Mouse (Mus musculus) stomach, embryonic 14.5 days (tissue): ENCODE measurements around the gene Gm2888. TPM values are rescaled to one million over a fixed set of nuclear protein-coding genes. Genes with fewer than 3 reads are reported as not detected.
"Not testable (repeated sequence)": the region's sequence is repeated elsewhere in the genome, so short reads cannot be mapped to it uniquely, and the experiment has no call there.

Source experiments
- ATAC-seq: fragments of 200-750 bp; cut with Nextera tagmentation; 2 replicates; pipeline ENCODE4 v1.8.0; 2017; ENCODE audit warnings: low read depth, moderate TSS enrichment; ENCODE audit not compliant: insufficient number of reproducible peaks, insufficient read depth, low FRiP score
- H3K27ac ChIP-seq: fragments of 300-500 bp; sonication (generic); 2 replicates; pipeline ENCODE4 v1.5.1; 2014; ENCODE audit warnings: mild to moderate bottlenecking, low read length, moderate library complexity, mixed read lengths
- H3K27me3 ChIP-seq: fragments of 300-500 bp; sonication (generic); 2 replicates; pipeline ENCODE4 v1.6.1; 2014; ENCODE audit warnings: low read length, control low read depth, mixed read lengths; ENCODE audit not compliant: control insufficient read depth, insufficient read depth
- H3K36me3 ChIP-seq: fragments of 300-500 bp; sonication (generic); 2 replicates; pipeline ENCODE4 v1.6.1; 2014; ENCODE audit warnings: mild to moderate bottlenecking, control low read depth, low read length, moderate library complexity, mixed read lengths; ENCODE audit not compliant: control insufficient read depth, insufficient read depth
- H3K4me1 ChIP-seq: fragments of 300-500 bp; sonication (generic); 2 replicates; pipeline ENCODE4 v1.6.1; 2014; ENCODE audit warnings: low read length, control low read depth, mixed read lengths; ENCODE audit not compliant: control insufficient read depth, insufficient read depth
- H3K4me2 ChIP-seq: fragments of 300-500 bp; sonication (generic); replicated peaks from 2 replicates; pipeline ENCODE4 v1.6.1; 2014; ENCODE audit warnings: low read depth, low read length, control low read depth
- H3K4me3 ChIP-seq: fragments of 300-500 bp; sonication (generic); 2 replicates; pipeline ENCODE4 v1.5.1; 2014; ENCODE audit warnings: low read depth, low read length, control low read depth
- H3K9ac ChIP-seq: fragments of 300-500 bp; sonication (generic); replicated peaks from 2 replicates; pipeline ENCODE4 v1.6.1; 2014; ENCODE audit warnings: low read depth, mild to moderate bottlenecking, control low read depth, low read length, moderate library complexity, mixed read lengths
- H3K9me3 ChIP-seq: fragments of 300-500 bp; sonication (generic); 2 replicates; pipeline ENCODE4 v1.6.1; 2016; ENCODE audit warnings: low read depth, low read length, control low read depth; ENCODE audit not compliant: control insufficient read depth
- WGBS: fragments of 180-500 bp; shearing (Covaris S2); extraction: QIAGEN DNeasy Blood & Tissue Kit; methylation state at CpG from one replicate; pipeline ENCODE4 v1.1.7; 2014; 5-methylcytosine and 5-hydroxymethylcytosine counted together
- polyA plus RNA-seq: library from polyadenylated mRNA; unstranded; fragments of >200 nt; fragmentation: Nextera tagmentation; extraction: Ambion mirVana; gene quantifications from 2 replicates; pipeline ENCODE4 v1.2.1, GENCODE M21; 2014

The Gm2888 gene
- not detected in 2 replicates for polyA plus RNA-seq

DNA sequence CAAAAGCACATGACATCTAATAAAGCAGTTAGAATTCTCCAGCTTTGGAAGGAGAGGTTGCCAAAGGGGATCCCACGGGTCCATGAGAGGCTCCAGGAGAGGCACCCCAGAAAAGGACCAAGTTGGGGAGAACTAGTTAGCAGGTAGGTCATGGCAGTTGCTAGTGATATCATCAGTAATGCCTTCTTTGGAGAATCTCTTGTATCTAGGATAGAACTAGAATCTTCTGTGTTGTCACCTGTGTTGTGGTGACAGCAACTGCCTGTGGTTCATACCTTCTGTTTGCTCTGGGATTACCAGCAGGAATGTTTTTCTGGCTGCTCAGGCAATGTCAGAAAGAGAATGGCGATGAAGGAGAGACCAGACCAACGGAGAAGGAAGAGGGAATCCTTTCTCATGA, at the start of gene Gm2888:
Gm2888 (plus strand) TSS at position 301 of the 400 bp plus-strand sequence.
- not testable (repeated sequence) for H3K4me2 ChIP-seq, H3K9ac ChIP-seq, H3K4me3 ChIP-seq, H3K4me1 ChIP-seq, H3K36me3 ChIP-seq, H3K27me3 ChIP-seq, ATAC-seq, H3K9me3 ChIP-seq, H3K27ac ChIP-seq
- WGBS = 58% methylated on average over 2 of the region's 3 CpGs

DNA sequence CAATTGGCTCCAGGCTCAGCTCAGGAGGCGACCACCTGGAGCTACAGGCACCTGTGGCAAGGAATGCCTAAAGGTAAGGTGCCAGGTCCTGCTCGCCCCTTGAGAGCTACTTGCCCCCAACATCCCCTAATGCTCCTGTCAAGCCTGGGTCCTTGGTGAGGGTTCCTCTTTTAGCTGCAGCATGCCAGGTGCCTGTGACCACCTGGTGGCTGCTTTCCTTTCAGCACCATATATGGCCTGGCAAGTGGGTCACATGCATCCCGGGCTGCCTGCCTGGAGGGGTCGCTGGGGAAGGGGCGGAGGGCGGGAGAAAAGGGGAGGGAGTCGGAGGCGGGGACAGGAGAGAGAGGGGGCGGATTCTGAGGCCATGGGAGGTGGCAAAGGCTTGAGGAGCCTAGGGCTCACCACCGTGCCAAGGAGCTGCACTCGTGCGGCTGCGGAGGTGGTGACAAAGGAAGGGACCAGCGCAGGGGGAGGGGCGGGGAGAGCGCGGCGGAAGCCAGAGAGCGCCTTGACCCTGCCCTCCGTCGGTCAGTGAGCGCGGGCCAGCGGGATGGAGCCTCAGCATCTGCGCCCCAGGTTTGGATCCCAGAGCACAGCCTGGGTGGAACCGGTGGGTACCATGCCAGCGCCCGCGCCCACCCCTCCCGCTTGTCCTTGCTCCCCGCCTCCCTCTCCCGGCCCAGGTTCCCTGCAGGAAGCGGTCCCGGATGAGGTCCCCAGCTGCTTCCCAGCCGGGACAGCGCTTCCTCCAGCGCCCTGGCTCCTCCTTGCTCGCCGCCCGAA, 19.1 kb downstream of the Gm2888 start, which contains the start of gene Gm2897:
Gm2897 (plus strand) TSS at position 559 of the 786 bp plus-strand sequence.
- Histone ChIP-seq H3K9ac (peak within 1 kb of the TSS; percentile 30; the same call in 1 of the 2 replicates), H3K4me2 (peak within 1 kb of the TSS; percentile 53), H3K4me3 (peak within 1 kb of the TSS; percentile 35)
- WGBS = 4% methylated on average over 16 of the region's 40 CpGs
- not testable (repeated sequence) for H3K4me1 ChIP-seq, H3K27ac ChIP-seq, H3K36me3 ChIP-seq, ATAC-seq, H3K9me3 ChIP-seq, H3K27me3 ChIP-seq

DNA sequence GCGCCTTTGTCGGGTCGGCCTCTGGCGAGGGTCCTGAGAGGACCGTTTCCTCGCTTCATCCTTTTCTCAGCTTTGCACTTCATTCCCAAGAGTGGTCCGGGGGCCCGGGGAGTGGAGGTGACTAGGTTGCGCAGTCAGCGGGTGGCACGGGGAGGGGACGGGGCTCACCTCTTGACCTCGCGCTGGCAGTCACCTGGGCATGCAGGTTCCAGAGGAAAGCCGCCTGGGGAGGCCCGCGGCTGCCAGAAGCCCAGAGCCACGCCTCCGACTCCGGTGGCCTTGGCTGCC, 19.7 kb downstream of the Gm2888 start:
- ATAC-seq, H3K9ac ChIP-seq, H3K27me3 ChIP-seq, H3K9me3 ChIP-seq, H3K36me3 ChIP-seq, H3K4me1 ChIP-seq, H3K27ac ChIP-seq: not testable (repeated sequence)
- H3K4me3 ChIP-seq = peak overlapping the region; percentile 35
- peak overlapping the region; percentile 53 for H3K4me2 ChIP-seq
- WGBS = 1% methylated on average over 15 of the region's 20 CpGs

DNA sequence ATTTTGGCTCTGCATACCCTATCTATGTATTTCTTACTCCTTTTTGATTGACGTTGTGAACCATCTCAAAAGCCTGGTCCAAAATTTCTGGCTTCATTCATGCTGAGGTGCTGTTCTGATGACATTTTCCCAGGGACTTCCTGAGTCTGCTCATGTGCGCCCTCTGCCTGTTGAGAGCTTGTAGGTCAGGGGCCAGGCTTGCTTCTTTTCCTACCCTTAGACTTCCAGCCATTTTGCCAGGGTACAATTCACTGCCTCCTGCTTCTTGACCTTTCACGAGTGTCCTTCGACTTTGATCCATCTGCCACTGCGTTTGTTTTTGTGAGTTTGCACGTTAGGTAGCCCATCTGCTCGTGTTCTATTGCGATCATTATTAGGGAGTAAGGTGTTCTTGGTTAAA, 20.3 kb downstream of the Gm2888 start:
- H3K4me1 ChIP-seq, H3K27me3 ChIP-seq, H3K27ac ChIP-seq, H3K4me2 ChIP-seq, ATAC-seq, H3K4me3 ChIP-seq, H3K9ac ChIP-seq, H3K9me3 ChIP-seq, H3K36me3 ChIP-seq: not testable (repeated sequence)
- 6% methylated on average over 6 of the region's 8 CpGs for WGBS

Other genes with a start within 250 kb of the Gm2888 start
- gene Gm2897, start 19.3 kb downstream of the Gm2888 start, polyA plus RNA-seq = 3.6 and 4.1 TPM in 2 replicates
- not detected in 2 replicates for gene Gm10340, start 104.0 kb downstream of the Gm2888 start, polyA plus RNA-seq
- gene Gm5795, start 158.3 kb downstream of the Gm2888 start, polyA plus RNA-seq = not detected in 2 replicates
- 5.8 and 8.0 TPM in 2 replicates for gene D830030K20Rik, start 178.5 kb downstream of the Gm2888 start, polyA plus RNA-seq